Mouse (Mus musculus) embryo, embryonic 10.5 days (tissue): ENCODE data around the gene Gpr182.
A peak's percentile ranks its signal among the peaks of the same experiment; 100 is the strongest.

Experiments
- DNase-seq: peaks from one replicate; pipeline ENCODE4 v3.0.0-alpha.2; 2015; ENCODE audit warnings: low spot score

The Gpr182 gene

GRCm38 (mm10) chr10:127738151-127738882 is 13.2 kb downstream of the Gpr182 start:
- DNase-seq: peak; percentile 55

GRCm38 (mm10) chr10:127737552-127737951 is 14.0 kb downstream of the Gpr182 start:
- DNase-seq: no peak

GRCm38 (mm10) chr10:127736916-127737315 is 14.6 kb downstream of the Gpr182 start:
- no peak for DNase-seq

- no peak for DNase-seq
Observed at GRCm38 (mm10) chr10:127736266-127736665, 15.3 kb downstream of the Gpr182 start.

GRCm38 (mm10) chr10:127734434-127734833 is 17.1 kb downstream of the Gpr182 start:
- peak; percentile 54 for DNase-seq

- DNase-seq: no peak
Observed at GRCm38 (mm10) chr10:127731397-127731796, 20.1 kb downstream of the Gpr182 start.

- no peak for DNase-seq
Observed at GRCm38 (mm10) chr10:127730933-127731310, 20.6 kb downstream of the Gpr182 start.

GRCm38 (mm10) chr10:127730285-127730932 is 21.1 kb downstream of the Gpr182 start:
- no peak for DNase-seq

GRCm38 (mm10) chr10:127728437-127728836 is 23.1 kb downstream of the Gpr182 start:
- no peak for DNase-seq

GRCm38 (mm10) chr10:127725136-127725535 is 26.4 kb downstream of the Gpr182 start:
- DNase-seq: no peak

GRCm38 (mm10) chr10:127724178-127724577 is 27.4 kb downstream of the Gpr182 start, which contains the start of gene Tac2:
Gene Tac2 (plus strand): TSS chr10:127724478.
- no peak for DNase-seq

- no peak for DNase-seq
Observed at GRCm38 (mm10) chr10:127721671-127722418, 29.7 kb downstream of the Gpr182 start.

- DNase-seq: no peak
Observed at GRCm38 (mm10) chr10:127712736-127713135, 38.8 kb downstream of the Gpr182 start.

- DNase-seq: no peak
Observed at GRCm38 (mm10) chr10:127710331-127710730, 41.2 kb downstream of the Gpr182 start.

- no peak for DNase-seq
Observed at GRCm38 (mm10) chr10:127708850-127709370, 42.6 kb downstream of the Gpr182 start.

GRCm38 (mm10) chr10:127707721-127708120 is 43.8 kb downstream of the Gpr182 start:
- no peak for DNase-seq

GRCm38 (mm10) chr10:127705783-127706182 is 45.7 kb downstream of the Gpr182 start:
- no peak for DNase-seq

GRCm38 (mm10) chr10:127704766-127705220 is 46.7 kb downstream of the Gpr182 start, which contains the start of gene Myo1a:
Gene Myo1a (plus strand): TSS chr10:127705170.
- DNase-seq: no peak

GRCm38 (mm10) chr10:127704293-127704692 is 47.2 kb downstream of the Gpr182 start:
- DNase-seq: no peak

GRCm38 (mm10) chr10:127703299-127703698 is 48.2 kb downstream of the Gpr182 start:
- peak; percentile 58 for DNase-seq

- DNase-seq: no peak
Observed at GRCm38 (mm10) chr10:127698966-127699365, 52.6 kb downstream of the Gpr182 start.
